In the genomic region with DNA sequence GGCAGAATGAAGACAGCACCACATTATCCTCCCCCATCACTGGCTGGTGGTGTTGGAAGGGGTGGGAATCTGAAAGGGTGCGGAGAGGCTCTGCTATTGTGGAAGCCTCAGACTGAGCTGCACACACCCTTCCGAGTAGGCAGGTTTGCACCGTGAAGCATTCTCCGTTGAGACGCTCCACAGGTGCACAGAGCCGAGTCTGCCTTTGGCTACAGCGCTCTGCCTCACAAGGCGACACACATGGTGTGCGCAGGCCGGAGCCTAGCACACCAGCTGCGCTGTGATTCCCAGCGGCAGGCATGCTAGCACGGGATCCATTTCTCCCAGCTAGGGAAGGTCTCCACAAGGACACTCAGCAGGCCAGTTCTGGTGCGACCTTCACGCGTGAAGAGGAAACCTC, we compare ENCODE assay signal across 11 mouse cellular contexts. TPM values are rescaled to one million over a fixed set of nuclear protein-coding genes. Genes with fewer than 3 reads are reported as not detected.
DNase-seq lines count a peak whose midpoint lies in the region; ATAC-seq lines count a peak whose summit lies in the region.
"Had no signal": no experiment of that assay in that cellular context is flagged by ENCODE, and none has a peak within 500 bp of the region (broad histone marks: within the 10 kb centered on the region; RNA-seq: fewer than 3 reads in every experiment).

No protein-coding gene starts in this region.

- no peak overlapping the region for H3K27ac ChIP-seq in embryonic facial prominence, embryonic 14.5 days (replicated peaks; ENCODE audit: low read depth, low read length)
- H3K27ac ChIP-seq in embryonic facial prominence, embryonic 10.5 days (replicated peaks): no peak overlapping the region
- H3K27ac ChIP-seq: kidney, postnatal 0 days had no signal

- 69% methylated on average over 16 of the region's 16 CpGs for whole genome bisulfite sequencing in embryonic facial prominence, embryonic 14.5 days
- WGBS in embryonic facial prominence, embryonic 10.5 days: 71% methylated on average over 16 of the region's 16 CpGs

- H3K36me3 ChIP-seq in embryonic facial prominence, embryonic 14.5 days (ENCODE audit: control insufficient read depth, insufficient read depth, low read length): no peaks in the 10 kb centered on the region
- no peaks in the 10 kb centered on the region for H3K36me3 ChIP-seq in embryonic facial prominence, embryonic 10.5 days (replicated peaks)

- no peaks in the 10 kb centered on the region for H3K27me3 ChIP-seq in embryonic facial prominence, embryonic 14.5 days (replicated peaks; ENCODE audit: control insufficient read depth, insufficient read depth, low read length)
- peaks cover 19% of the 10 kb centered on the region for H3K27me3 ChIP-seq in embryonic facial prominence, embryonic 10.5 days (replicated peaks; ENCODE audit: low read depth, poor library complexity, severe bottlenecking)

- H3K9me3 ChIP-seq in embryonic facial prominence, embryonic 14.5 days (ENCODE audit: control insufficient read depth, low read length): no peaks in the 10 kb centered on the region
- H3K9me3 ChIP-seq in embryonic facial prominence, embryonic 10.5 days: no peaks in the 10 kb centered on the region

- no peak overlapping the region for H3K4me2 ChIP-seq in embryonic facial prominence, embryonic 14.5 days (ENCODE audit: low read depth, low read length)

- no peak overlapping the region for H3K9ac ChIP-seq in embryonic facial prominence, embryonic 14.5 days (ENCODE audit: low read depth, low read length)

- DNase-seq in embryonic facial prominence, embryonic 14.5 days (ENCODE audit: low spot score): no peak
- no peak for DNase-seq in embryonic facial prominence, embryonic 10.5 days (ENCODE audit: low spot score)
- peak; percentile 34 for DNase-seq in ovary, postnatal 36 days (ENCODE audit: low spot score)
- DNase-seq in ovary, postnatal 14 days (ENCODE audit: low spot score): no peak
- DNase-seq in layer of hippocampus, postnatal 36 days: peak; percentile 21 to 46
- peak; percentile 60 for DNase-seq in telencephalon, adult 2 months (ENCODE audit: low read depth, low spot score)
- DNase-seq in lung, postnatal 4 days: no peak
- no peak for DNase-seq in gastrocnemius, postnatal 4 days (ENCODE audit: low spot score in 2 of 2)
- DNase-seq: B cell, adult 2 months; heart, adult 11 months had no signal

- H3K4me3 ChIP-seq in embryonic facial prominence, embryonic 14.5 days (ENCODE audit: low read depth, low read length): no peak overlapping the region
- H3K4me3 ChIP-seq in embryonic facial prominence, embryonic 10.5 days: no peak overlapping the region

- peaks cover 4% of the 10 kb centered on the region; the same call in 1 of the 2 replicates for H3K4me1 ChIP-seq in embryonic facial prominence, embryonic 14.5 days (ENCODE audit: control insufficient read depth, insufficient read depth, low read length)
- H3K4me1 ChIP-seq in embryonic facial prominence, embryonic 10.5 days: peaks cover 55% of the 10 kb centered on the region

- 0 out of 2 replicates have a peak, but pooled peaks have one; percentile 31 for ATAC-seq in embryonic facial prominence, embryonic 14.5 days (ENCODE audit: low read depth)

RNA-seq across cellular contexts. Expression of a gene that starts 47.6 kb away (rescaled TPM):
- polyA plus RNA-seq in embryonic facial prominence, embryonic 14.5 days (2014; fragmentation: Nextera tagmentation; extraction: Ambion mirVana): 10.8 and 13.7 TPM in 2 replicates
- 25.1 and 26.0 TPM in 2 replicates for polyA plus RNA-seq in embryonic facial prominence, embryonic 10.5 days (2016; fragmentation: Nextera tagmentation; extraction: Ambion mirVana)
- 10 to 100 TPM; 55.9 to 56.2 TPM for total RNA-seq in layer of hippocampus, postnatal 36 days (2021)
- 1 to 10 TPM; 8.1 to 9.7 TPM for total RNA-seq in gastrocnemius, postnatal 4 days (2021)

Comparison
In these comparisons a context has a peak if more than half of its experiments do, and no peak if none do; other contexts are left out.
1. DNase-seq: peak in ovary, postnatal 36 days (single experiment), layer of hippocampus, postnatal 36 days (2 of 2) and telencephalon, adult 2 months (single experiment); none in embryonic facial prominence, embryonic 14.5 days (single experiment), embryonic facial prominence, embryonic 10.5 days (single experiment), ovary, postnatal 14 days (single experiment), lung, postnatal 4 days (0 of 2) and gastrocnemius, postnatal 4 days (0 of 2).
2. RNA of a gene that starts 47.6 kb away (total RNA-seq): 55.9 to 56.2 TPM in layer of hippocampus, postnatal 36 days; 8.1 to 9.7 TPM in gastrocnemius, postnatal 4 days; every median in the first group is over 4 times any median in the second.